Mouse (Mus musculus): ENCODE measurements around the gene Slc12a8. TPM values are rescaled to one million over a fixed set of nuclear protein-coding genes. Genes with fewer than 3 reads are reported as not detected.

The Slc12a8 gene
- total RNA-seq, 2 experiments from 2014 or later, result 1.1 to 1.4 TPM

DNA sequence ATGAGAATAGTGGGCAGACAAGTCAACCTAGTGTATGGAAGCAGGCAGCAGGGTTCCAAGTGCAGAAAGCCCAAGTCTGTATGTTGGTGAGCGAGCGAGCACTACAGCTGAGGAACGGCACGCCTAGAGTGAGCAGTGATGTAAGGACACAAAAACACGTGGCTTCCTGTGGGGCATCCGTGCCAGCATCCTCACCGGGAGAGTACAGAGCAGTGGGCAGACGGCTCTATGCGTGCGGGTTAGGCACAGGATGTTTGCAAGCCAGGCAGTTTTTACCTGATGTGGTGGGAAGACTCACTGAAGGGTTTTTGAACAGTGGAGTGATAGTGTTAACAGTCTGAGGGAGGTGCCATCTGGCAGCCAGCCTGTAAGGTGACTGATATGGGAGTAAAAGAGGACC, 190.9 kb downstream of the Slc12a8 start:
- DNase-seq (ENCODE audit: extremely low spot score in 1 of 2, low spot score in 2 of 2), result peak in 1 of 2 experiments; percentile 17

DNA sequence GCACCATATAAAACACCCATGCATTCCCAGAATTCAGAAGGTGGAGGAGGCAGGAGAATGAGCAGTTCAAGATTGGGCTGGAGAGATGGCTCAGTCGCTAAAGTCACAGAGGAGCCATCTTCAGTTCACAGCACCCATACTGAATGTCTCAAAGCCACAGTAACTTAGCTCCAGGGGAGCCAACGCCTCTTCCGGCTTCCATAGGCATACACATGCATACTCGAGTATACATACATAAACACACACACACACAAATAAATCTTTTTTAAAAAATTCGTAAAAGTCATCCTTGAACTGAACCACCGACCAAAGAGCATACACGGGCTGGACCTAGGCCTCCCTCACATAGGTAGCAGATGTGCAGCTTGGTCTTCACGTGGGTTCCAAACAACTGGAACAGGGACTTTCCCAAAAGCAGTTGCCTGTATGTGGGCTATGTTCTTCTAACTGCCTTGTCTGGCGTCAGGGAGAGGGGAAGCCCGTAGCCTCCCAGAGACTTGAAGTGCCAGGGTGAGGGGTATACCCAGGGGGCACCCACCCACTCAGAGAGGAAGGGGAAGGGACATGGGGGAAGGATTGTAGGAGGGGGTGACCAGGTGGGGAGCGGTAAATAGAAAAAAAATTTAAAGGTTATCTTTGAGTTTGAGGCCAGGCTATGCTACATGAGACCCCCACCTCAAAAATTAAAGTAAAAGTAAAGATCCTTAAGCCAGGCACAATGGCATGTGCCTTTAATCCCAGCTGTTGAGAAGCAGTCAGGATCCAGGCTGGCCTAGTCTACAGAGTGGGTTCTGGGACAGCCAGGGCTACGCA, 191.7 kb downstream of the Slc12a8 start:
- DNase-seq (ENCODE audit: extremely low spot score in 1 of 2, low spot score in 2 of 2), result peak in 1 of 2 experiments; percentile 5
- intact Hi-C loops (cut with DNase I), result no loop called here

More for the DNA sequence above, 190.9 kb downstream of the Slc12a8 start:
- intact Hi-C loops (cut with DNase I), result no loop called here

Other genes with a start within 250 kb of the Slc12a8 start
- gene Zfp148, start 136.5 kb upstream of the Slc12a8 start, total RNA-seq (2021), result 10 to 100 TPM; 86.2 to 99.7 TPM
- gene Heg1, start 167.0 kb downstream of the Slc12a8 start, total RNA-seq (2021), result 10 to 100 TPM; 27.5 to 28.1 TPM